Mouse (Mus musculus): ENCODE measurements at regions not wholly inside any gene's neighbourhood (a gene's known extent, or its start where the extent isn't known, plus 50 kb on each side); places are given as distances from the start of the nearest gene placed in this dataset.
A peak's percentile ranks its signal among the peaks of the same experiment; 100 is the strongest.

- ATAC-seq (ENCODE audit: low read depth), result no peak
- Histone ChIP-seq H3K4me2 (ENCODE audit: low read depth, low read length) (no peak overlapping the region), H3K36me3 (ENCODE audit: control insufficient read depth, insufficient read depth, low read length) (no peaks in the 10 kb centered on the region), H3K4me3 (ENCODE audit: low read length) (no peak overlapping the region), H3K27ac (ENCODE audit: low read length) (no peak overlapping the region), H3K4me1 (replicated peaks; ENCODE audit: control insufficient read depth, insufficient read depth, low read length) (no peaks in the 10 kb centered on the region), H3K9ac (ENCODE audit: low read length) (no peak overlapping the region), H3K9me3 (ENCODE audit: control insufficient read depth, low read length) (no peaks in the 10 kb centered on the region), H3K27me3 (ENCODE audit: control insufficient read depth, insufficient read depth, low read depth, low read length) (no peaks in the 10 kb centered on the region)
- WGBS, result 66% methylated on average over 6 of the region's 6 CpGs
These were observed 282.5 kb upstream of the Cnr1 start for GRCm38 (mm10) chr4:33641883-33642282.

- WGBS, result 79% methylated on average over 13 of the region's 13 CpGs
- H3K4me2 ChIP-seq (ENCODE audit: low read depth, low read length), result no peak overlapping the region
- H3K9ac ChIP-seq (ENCODE audit: low read length), result no peak overlapping the region
- no peaks in the 10 kb centered on the region for H3K27me3 ChIP-seq (ENCODE audit: control insufficient read depth, insufficient read depth, low read depth, low read length)
- no peak overlapping the region for H3K4me3 ChIP-seq (ENCODE audit: low read length)
- H3K27ac ChIP-seq (ENCODE audit: low read length), result no peak overlapping the region
- no peak for ATAC-seq (ENCODE audit: low read depth)
- no peaks in the 10 kb centered on the region for H3K36me3 ChIP-seq (ENCODE audit: control insufficient read depth, insufficient read depth, low read length)
- H3K9me3 ChIP-seq (ENCODE audit: control insufficient read depth, low read length), result no peaks in the 10 kb centered on the region
- no peaks in the 10 kb centered on the region for H3K4me1 ChIP-seq (replicated peaks; ENCODE audit: control insufficient read depth, insufficient read depth, low read length)
These were observed 281.9 kb upstream of the Cnr1 start for GRCm38 (mm10) chr4:33642526-33642925.

GRCm38 (mm10) chr4:33645217-33645616, 279.2 kb upstream of the Cnr1 start:
- Histone ChIP-seq H3K9ac (ENCODE audit: low read length) (no peak overlapping the region), H3K4me1 (replicated peaks; ENCODE audit: control insufficient read depth, insufficient read depth, low read length) (no peaks in the 10 kb centered on the region), H3K27me3 (ENCODE audit: control insufficient read depth, insufficient read depth, low read depth, low read length) (no peaks in the 10 kb centered on the region), H3K27ac (ENCODE audit: low read length) (no peak overlapping the region), H3K4me2 (ENCODE audit: low read depth, low read length) (no peak overlapping the region), H3K9me3 (ENCODE audit: control insufficient read depth, low read length) (no peaks in the 10 kb centered on the region), H3K4me3 (ENCODE audit: low read length) (no peak overlapping the region), H3K36me3 (ENCODE audit: control insufficient read depth, insufficient read depth, low read length) (no peaks in the 10 kb centered on the region)
- ATAC-seq (ENCODE audit: low read depth), result no peak
- WGBS, result 59% methylated on average over 2 of the region's 2 CpGs

GRCm38 (mm10) chr4:33651292-33651691, 273.1 kb upstream of the Cnr1 start:
- Histone ChIP-seq H3K27ac (ENCODE audit: low read length) (no peak overlapping the region), H3K4me2 (ENCODE audit: low read depth, low read length) (no peak overlapping the region), H3K9ac (ENCODE audit: low read length) (no peak overlapping the region), H3K9me3 (ENCODE audit: control insufficient read depth, low read length) (no peaks in the 10 kb centered on the region), H3K36me3 (ENCODE audit: control insufficient read depth, insufficient read depth, low read length) (no peaks in the 10 kb centered on the region), H3K27me3 (ENCODE audit: control insufficient read depth, insufficient read depth, low read depth, low read length) (no peaks in the 10 kb centered on the region), H3K4me1 (replicated peaks; ENCODE audit: control insufficient read depth, insufficient read depth, low read length) (no peaks in the 10 kb centered on the region), H3K4me3 (ENCODE audit: low read length) (no peak overlapping the region)
- WGBS, result 69% methylated on average over 5 of the region's 5 CpGs
- no peak for ATAC-seq (ENCODE audit: low read depth)

GRCm38 (mm10) chr4:33659766-33660165, 264.6 kb upstream of the Cnr1 start:
- H3K9ac ChIP-seq (ENCODE audit: low read length), result no peak overlapping the region
- no peak for ATAC-seq (ENCODE audit: low read depth)
- no peak overlapping the region for H3K4me3 ChIP-seq (ENCODE audit: low read length)
- no peak overlapping the region for H3K27ac ChIP-seq (ENCODE audit: low read length)
- no peaks in the 10 kb centered on the region for H3K27me3 ChIP-seq (ENCODE audit: control insufficient read depth, insufficient read depth, low read depth, low read length)
- H3K9me3 ChIP-seq (ENCODE audit: control insufficient read depth, low read length), result no peaks in the 10 kb centered on the region
- no peak overlapping the region for H3K4me2 ChIP-seq (ENCODE audit: low read depth, low read length)
- no peaks in the 10 kb centered on the region for H3K36me3 ChIP-seq (ENCODE audit: control insufficient read depth, insufficient read depth, low read length)
- H3K4me1 ChIP-seq (replicated peaks; ENCODE audit: control insufficient read depth, insufficient read depth, low read length), result peaks cover 5% of the 10 kb centered on the region
- WGBS, result 85% methylated on average over 14 of the region's 14 CpGs

GRCm38 (mm10) chr4:33660553-33660952, 263.8 kb upstream of the Cnr1 start:
- Histone ChIP-seq H3K4me2 (ENCODE audit: low read depth, low read length) (no peak overlapping the region), H3K4me3 (ENCODE audit: low read length) (no peak overlapping the region), H3K9me3 (ENCODE audit: control insufficient read depth, low read length) (no peaks in the 10 kb centered on the region), H3K27me3 (ENCODE audit: control insufficient read depth, insufficient read depth, low read depth, low read length) (no peaks in the 10 kb centered on the region), H3K27ac (ENCODE audit: low read length) (no peak overlapping the region), H3K9ac (ENCODE audit: low read length) (no peak overlapping the region), H3K36me3 (ENCODE audit: control insufficient read depth, insufficient read depth, low read length) (no peaks in the 10 kb centered on the region), H3K4me1 (replicated peaks; ENCODE audit: control insufficient read depth, insufficient read depth, low read length) (peaks cover 8% of the 10 kb centered on the region)
- ATAC-seq (ENCODE audit: low read depth), result no peak
- WGBS, result 74% methylated on average over 5 of the region's 5 CpGs

- H3K4me2 ChIP-seq (ENCODE audit: low read depth, low read length), result no peak overlapping the region
- peaks cover 8% of the 10 kb centered on the region for H3K4me1 ChIP-seq (replicated peaks; ENCODE audit: control insufficient read depth, insufficient read depth, low read length)
- no peaks in the 10 kb centered on the region for H3K36me3 ChIP-seq (ENCODE audit: control insufficient read depth, insufficient read depth, low read length)
- H3K27me3 ChIP-seq (ENCODE audit: control insufficient read depth, insufficient read depth, low read depth, low read length), result no peaks in the 10 kb centered on the region
- WGBS, result 85% methylated on average over 3 of the region's 3 CpGs
- H3K27ac ChIP-seq (ENCODE audit: low read length), result no peak overlapping the region
- ATAC-seq (ENCODE audit: low read depth), result no peak
- no peak overlapping the region for H3K4me3 ChIP-seq (ENCODE audit: low read length)
- H3K9ac ChIP-seq (ENCODE audit: low read length), result no peak overlapping the region
- H3K9me3 ChIP-seq (ENCODE audit: control insufficient read depth, low read length), result no peaks in the 10 kb centered on the region
These were observed 262.5 kb upstream of the Cnr1 start for GRCm38 (mm10) chr4:33661862-33662261.

GRCm38 (mm10) chr4:33662965-33663364, 261.4 kb upstream of the Cnr1 start:
- 56% methylated on average over 11 of the region's 11 CpGs for WGBS
- Histone ChIP-seq H3K4me3 (ENCODE audit: low read length) (no peak overlapping the region), H3K9ac (ENCODE audit: low read length) (no peak overlapping the region), H3K27me3 (ENCODE audit: control insufficient read depth, insufficient read depth, low read depth, low read length) (no peaks in the 10 kb centered on the region), H3K4me1 (replicated peaks; ENCODE audit: control insufficient read depth, insufficient read depth, low read length) (peaks cover 8% of the 10 kb centered on the region), H3K36me3 (ENCODE audit: control insufficient read depth, insufficient read depth, low read length) (no peaks in the 10 kb centered on the region), H3K9me3 (ENCODE audit: control insufficient read depth, low read length) (no peaks in the 10 kb centered on the region), H3K4me2 (ENCODE audit: low read depth, low read length) (no peak overlapping the region), H3K27ac (ENCODE audit: low read length) (no peak overlapping the region)
- ATAC-seq (ENCODE audit: low read depth), result no peak

GRCm38 (mm10) chr4:33663616-33664473, 260.5 kb upstream of the Cnr1 start:
- Histone ChIP-seq H3K9me3 (ENCODE audit: control insufficient read depth, low read length) (no peaks in the 10 kb centered on the region), H3K27ac (ENCODE audit: low read length) (peak overlapping the region; percentile 39), H3K4me1 (replicated peaks; ENCODE audit: control insufficient read depth, insufficient read depth, low read length) (peaks cover 8% of the 10 kb centered on the region), H3K27me3 (ENCODE audit: control insufficient read depth, insufficient read depth, low read depth, low read length) (no peaks in the 10 kb centered on the region), H3K36me3 (ENCODE audit: control insufficient read depth, insufficient read depth, low read length) (no peaks in the 10 kb centered on the region), H3K4me3 (ENCODE audit: low read length) (no peak overlapping the region), H3K4me2 (ENCODE audit: low read depth, low read length) (no peak overlapping the region), H3K9ac (ENCODE audit: low read length) (no peak overlapping the region)
- 44% methylated on average over 11 of the region's 11 CpGs for WGBS
- peak; percentile 13; the same call in 1 of the 2 replicates for ATAC-seq (ENCODE audit: low read depth)

Data from lung, embryonic 16.5 days (tissue).